Mouse (Mus musculus) liver, embryonic 15.5 days (tissue): Measurements from ENCODE around the gene Aspg. TPM values are rescaled to one million over a fixed set of nuclear protein-coding genes. Genes with fewer than 3 reads are reported as not detected.

Experiments
- ATAC-seq: fragments of 200-750 bp; cut with Nextera tagmentation; 2 replicates; pipeline ENCODE4 v1.8.0; 2017; ENCODE audit warnings: moderate number of reproducible peaks, mild to moderate bottlenecking, moderate library complexity; ENCODE audit not compliant: insufficient read depth
- H3K27ac ChIP-seq: fragments of 300-500 bp; sonication (generic); replicated peaks from 2 replicates; pipeline ENCODE4 v1.5.1; 2015; ENCODE audit warnings: mild to moderate bottlenecking, inconsistent platforms
- H3K27me3 ChIP-seq: fragments of 300-500 bp; sonication (generic); 2 replicates; pipeline ENCODE4 v1.6.1; 2015; ENCODE audit warnings: mild to moderate bottlenecking, inconsistent platforms
- H3K36me3 ChIP-seq: fragments of 300-500 bp; sonication (generic); replicated peaks from 2 replicates; pipeline ENCODE4 v1.6.1; 2015; ENCODE audit warnings: moderate library complexity, mild to moderate bottlenecking, inconsistent platforms
- H3K4me1 ChIP-seq: fragments of 300-500 bp; sonication (generic); replicated peaks from 2 replicates; pipeline ENCODE4 v1.6.1; 2015; ENCODE audit warnings: inconsistent platforms
- H3K4me2 ChIP-seq: fragments of 300-500 bp; sonication (generic); 2 replicates; pipeline ENCODE4 v1.6.1; 2015; ENCODE audit warnings: moderate library complexity, mild to moderate bottlenecking, inconsistent platforms
- H3K4me3 ChIP-seq: fragments of 300-500 bp; sonication (generic); replicated peaks from 2 replicates; pipeline ENCODE4 v1.5.1; 2015; ENCODE audit warnings: mild to moderate bottlenecking, inconsistent platforms
- H3K9ac ChIP-seq: fragments of 300-500 bp; sonication (generic); 2 replicates; pipeline ENCODE4 v1.6.1; 2015; ENCODE audit warnings: moderate library complexity, mild to moderate bottlenecking, inconsistent platforms
- H3K9me3 ChIP-seq: fragments of 300-500 bp; sonication (generic); replicated peaks from 2 replicates; pipeline ENCODE4 v1.6.1; 2016; ENCODE audit warnings: inconsistent platforms
- WGBS: fragments of 180-500 bp; shearing (Covaris S2); methylation state at CpG from one replicate; pipeline ENCODE4 v1.1.7; 2015; ENCODE audit warnings: mixed read lengths; ENCODE audit not compliant: insufficient replicate concordance; 5-methylcytosine and 5-hydroxymethylcytosine counted together
- polyA plus RNA-seq: library from polyadenylated mRNA; unstranded; fragments of >200 nt; fragmentation: Nextera tagmentation; extraction: Ambion mirVana; gene quantifications from 2 replicates; pipeline ENCODE4 v1.2.1, GENCODE M21; 2015

Gene Aspg
- polyA plus RNA-seq, 1 experiment from 2014 or later = 0.28 TPM

GRCm38 (mm10) chr12:112140745-112141144, 34.3 kb downstream of the Aspg start:
- no peak overlapping the region for H3K4me2 ChIP-seq
- H3K4me1 ChIP-seq = peaks cover 12% of the 10 kb centered on the region
- 21% methylated on average over 7 of the region's 7 CpGs for WGBS
- H3K27me3 ChIP-seq = peaks cover 54% of the 10 kb centered on the region
- H3K36me3 ChIP-seq = no peaks in the 10 kb centered on the region
- no peak overlapping the region for H3K4me3 ChIP-seq
- no peak for ATAC-seq
- H3K9ac ChIP-seq = no peak overlapping the region
- no peak overlapping the region for H3K27ac ChIP-seq
- no peaks in the 10 kb centered on the region for H3K9me3 ChIP-seq

GRCm38 (mm10) chr12:112141300-112141699, 34.8 kb downstream of the Aspg start:
- no peak overlapping the region for H3K4me2 ChIP-seq
- H3K27me3 ChIP-seq = peaks cover 59% of the 10 kb centered on the region
- no peaks in the 10 kb centered on the region for H3K36me3 ChIP-seq
- no peak overlapping the region for H3K9ac ChIP-seq
- no peak overlapping the region for H3K4me3 ChIP-seq
- no peak for ATAC-seq
- 2% methylated on average over 6 of the region's 6 CpGs for WGBS
- no peaks in the 10 kb centered on the region for H3K9me3 ChIP-seq
- H3K4me1 ChIP-seq = peaks cover 17% of the 10 kb centered on the region
- H3K27ac ChIP-seq = no peak overlapping the region

- WGBS = 5% methylated on average over 14 of the region's 14 CpGs
- H3K27me3 ChIP-seq = peaks cover 79% of the 10 kb centered on the region
- no peak overlapping the region for H3K4me2 ChIP-seq
- H3K36me3 ChIP-seq = no peaks in the 10 kb centered on the region
- no peak overlapping the region for H3K4me3 ChIP-seq
- H3K9ac ChIP-seq = no peak overlapping the region
- H3K9me3 ChIP-seq = no peaks in the 10 kb centered on the region
- peaks cover 21% of the 10 kb centered on the region for H3K4me1 ChIP-seq
- no peak for ATAC-seq
- no peak overlapping the region for H3K27ac ChIP-seq
Measured at GRCm38 (mm10) chr12:112143116-112143832, 36.8 kb downstream of the Aspg start.

- Histone ChIP-seq H3K4me1 (peaks cover 21% of the 10 kb centered on the region), H3K4me3 (0 out of 2 replicates have a peak overlapping the region, but pooled peaks have one; percentile 17), H3K9ac (no peak overlapping the region), H3K27ac (no peak overlapping the region), H3K4me2 (peak overlapping the region; percentile 33; the same call in 1 of the 2 replicates), H3K36me3 (no peaks in the 10 kb centered on the region), H3K9me3 (no peaks in the 10 kb centered on the region), H3K27me3 (peaks cover 84% of the 10 kb centered on the region)
- no peak for ATAC-seq
- WGBS = under 1% methylated on average over 51 of the region's 52 CpGs
Measured at GRCm38 (mm10) chr12:112143833-112144201, 37.3 kb downstream of the Aspg start.

DNA sequence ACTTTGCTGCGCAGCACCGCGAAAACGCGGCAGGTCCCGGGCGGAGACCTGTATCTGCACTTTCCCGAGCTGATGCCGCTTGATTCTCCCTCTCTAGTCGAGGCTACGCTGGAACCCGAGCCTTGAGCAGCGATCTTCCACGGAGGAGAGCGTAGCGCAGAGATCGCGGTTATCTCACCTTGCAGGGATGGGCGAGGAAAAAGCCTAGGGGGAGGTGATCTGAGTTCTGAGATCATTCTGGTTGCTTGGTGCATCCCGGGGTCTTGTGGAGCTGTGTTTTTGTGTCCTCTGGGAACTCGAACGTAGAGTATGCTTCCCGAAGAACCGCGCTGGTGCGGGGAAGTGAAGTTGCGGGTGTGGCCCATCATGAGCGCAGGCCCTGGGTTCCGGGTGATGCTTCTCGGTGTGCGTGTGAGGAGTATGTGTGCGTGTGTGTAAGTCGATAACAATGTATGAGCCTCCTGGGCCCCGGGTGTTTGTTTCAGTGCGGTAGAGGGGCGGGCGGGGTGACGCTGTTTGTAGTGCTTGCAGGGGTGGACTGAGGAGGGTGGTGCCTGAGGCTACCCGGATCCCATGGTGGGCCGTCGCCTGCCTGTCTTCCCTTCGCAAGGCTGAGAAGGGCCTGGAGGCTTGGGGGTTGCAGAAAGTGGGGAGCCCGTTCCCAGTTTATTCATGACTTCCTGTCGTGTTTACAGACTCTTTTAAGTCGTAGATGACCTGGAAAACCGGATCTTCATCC, 38.1 kb downstream of the Aspg start:
- Histone ChIP-seq H3K27ac (no peak overlapping the region), H3K36me3 (no peaks in the 10 kb centered on the region), H3K27me3 (peaks cover 84% of the 10 kb centered on the region), H3K4me1 (peaks cover 21% of the 10 kb centered on the region), H3K4me3 (0 out of 2 replicates have a peak overlapping the region, but pooled peaks have one; percentile 17), H3K4me2 (no peak overlapping the region), H3K9me3 (no peaks in the 10 kb centered on the region), H3K9ac (no peak overlapping the region)
- no peak for ATAC-seq
- 3% methylated on average over 46 of the region's 46 CpGs for WGBS

GRCm38 (mm10) chr12:112145211-112145874, 38.9 kb downstream of the Aspg start:
- peaks cover 84% of the 10 kb centered on the region for H3K27me3 ChIP-seq
- H3K4me2 ChIP-seq = peak overlapping the region; percentile 63
- H3K27ac ChIP-seq = no peak overlapping the region
- H3K4me1 ChIP-seq = peaks cover 21% of the 10 kb centered on the region
- H3K9me3 ChIP-seq = no peaks in the 10 kb centered on the region
- 1% methylated on average over 37 of the region's 37 CpGs for WGBS
- no peak overlapping the region for H3K9ac ChIP-seq
- peak; percentile 30; the same call in 1 of the 2 replicates for ATAC-seq
- H3K4me3 ChIP-seq = peak overlapping the region; percentile 40
- no peaks in the 10 kb centered on the region for H3K36me3 ChIP-seq

GRCm38 (mm10) chr12:112145875-112146651, 39.6 kb downstream of the Aspg start, which contains the start of gene Kif26a:
Gene Kif26a (plus strand): TSS chr12:112146208.
- peaks cover 77% of the 10 kb centered on the region for H3K27me3 ChIP-seq
- no peaks in the 10 kb centered on the region for H3K9me3 ChIP-seq
- no peaks in the 10 kb centered on the region for H3K36me3 ChIP-seq
- peak; percentile 40 for ATAC-seq
- peak within 1 kb of the TSS; percentile 40 for H3K4me3 ChIP-seq
- H3K9ac ChIP-seq = no peak within 1 kb of the TSS
- peak within 1 kb of the TSS; percentile 63 for H3K4me2 ChIP-seq
- under 1% methylated on average over 68 of the region's 68 CpGs for WGBS
- no peak within 1 kb of the TSS for H3K27ac ChIP-seq
- peaks cover 21% of the 10 kb centered on the region for H3K4me1 ChIP-seq

- Histone ChIP-seq H3K9ac (no peak overlapping the region), H3K9me3 (no peaks in the 10 kb centered on the region), H3K27ac (no peak overlapping the region), H3K27me3 (peaks cover 64% of the 10 kb centered on the region), H3K4me3 (no peak overlapping the region), H3K36me3 (no peaks in the 10 kb centered on the region), H3K4me2 (no peak overlapping the region), H3K4me1 (peaks cover 25% of the 10 kb centered on the region)
- no peak for ATAC-seq
- WGBS = 38% methylated on average over 5 of the region's 5 CpGs
Measured at GRCm38 (mm10) chr12:112147365-112147764, 40.9 kb downstream of the Aspg start.

DNA sequence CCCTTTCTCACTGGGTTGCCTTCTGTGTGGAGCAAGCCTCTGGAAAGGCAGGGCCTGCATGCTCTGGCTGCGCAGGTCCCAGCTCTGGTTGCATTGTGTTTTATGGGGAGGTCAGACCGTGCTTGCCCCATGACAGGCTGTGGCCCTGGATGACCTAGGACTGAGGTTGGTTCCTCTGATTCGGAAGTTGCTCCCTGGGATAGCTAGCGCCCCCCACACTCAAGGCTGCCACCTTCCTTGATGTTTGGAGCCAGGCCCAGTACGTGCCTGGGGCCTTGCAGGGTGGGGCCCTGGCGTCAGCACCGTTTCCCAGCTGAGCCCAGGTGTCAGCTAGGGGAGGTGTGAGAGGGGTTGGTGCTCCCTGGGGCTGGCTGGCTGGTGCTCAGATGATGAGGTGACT, 43.5 kb downstream of the Aspg start:
- Histone ChIP-seq H3K4me1 (peaks cover 18% of the 10 kb centered on the region), H3K36me3 (no peaks in the 10 kb centered on the region), H3K9me3 (no peaks in the 10 kb centered on the region), H3K27me3 (peaks cover 38% of the 10 kb centered on the region), H3K4me2 (no peak overlapping the region), H3K27ac (no peak overlapping the region), H3K9ac (no peak overlapping the region), H3K4me3 (no peak overlapping the region)
- WGBS = 60% methylated on average over 7 of the region's 7 CpGs
- no peak for ATAC-seq

- Histone ChIP-seq H3K9me3 (no peaks in the 10 kb centered on the region), H3K27me3 (peaks cover 24% of the 10 kb centered on the region), H3K4me3 (no peak overlapping the region), H3K4me1 (0 out of 2 replicates have a peak, but pooled peaks cover 7% of the 10 kb centered on the region), H3K9ac (no peak overlapping the region), H3K27ac (no peak overlapping the region), H3K4me2 (no peak overlapping the region), H3K36me3 (no peaks in the 10 kb centered on the region)
- 0 out of 2 replicates have a peak, but pooled peaks have one; percentile 19 for ATAC-seq
- 42% methylated on average over 12 of the region's 12 CpGs for WGBS
Measured at GRCm38 (mm10) chr12:112151244-112151979, 44.9 kb downstream of the Aspg start.
